Mouse (Mus musculus) skeletal muscle tissue, adult 2 months (tissue): Measurements from ENCODE around the gene Gm20388.

Experiments used
- DNase-seq: peaks from one replicate; pipeline ENCODE4 v3.0.0-alpha.2; 2012; ENCODE audit warnings: low read depth, low spot score

Gm20388 gene

GRCm38 (mm10) chr8:123715916-123716592 lies 3805.4 kb downstream of the Gm20388 start:
- no peak for DNase-seq

DNA sequence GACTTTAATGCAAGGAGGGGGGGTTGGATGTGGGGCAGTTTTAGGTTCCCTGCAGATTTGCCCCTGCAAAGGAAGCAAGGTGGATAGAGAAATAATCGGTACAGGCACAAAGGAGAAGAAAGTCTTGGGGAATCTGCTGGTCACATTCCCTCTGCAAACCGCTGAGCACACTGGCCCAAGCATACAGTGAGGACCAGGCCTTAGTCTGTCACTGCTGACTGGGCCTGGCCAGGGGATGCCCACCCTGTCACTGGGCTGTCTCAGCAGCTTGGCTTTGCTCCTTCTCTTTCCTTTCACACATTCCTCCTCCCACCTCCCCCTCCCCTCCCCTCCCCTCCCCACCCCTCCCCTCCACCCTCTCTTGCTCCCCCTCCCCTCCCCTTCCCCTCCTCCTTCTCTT lies 3806.5 kb downstream of the Gm20388 start:
- DNase-seq, result no peak

DNA sequence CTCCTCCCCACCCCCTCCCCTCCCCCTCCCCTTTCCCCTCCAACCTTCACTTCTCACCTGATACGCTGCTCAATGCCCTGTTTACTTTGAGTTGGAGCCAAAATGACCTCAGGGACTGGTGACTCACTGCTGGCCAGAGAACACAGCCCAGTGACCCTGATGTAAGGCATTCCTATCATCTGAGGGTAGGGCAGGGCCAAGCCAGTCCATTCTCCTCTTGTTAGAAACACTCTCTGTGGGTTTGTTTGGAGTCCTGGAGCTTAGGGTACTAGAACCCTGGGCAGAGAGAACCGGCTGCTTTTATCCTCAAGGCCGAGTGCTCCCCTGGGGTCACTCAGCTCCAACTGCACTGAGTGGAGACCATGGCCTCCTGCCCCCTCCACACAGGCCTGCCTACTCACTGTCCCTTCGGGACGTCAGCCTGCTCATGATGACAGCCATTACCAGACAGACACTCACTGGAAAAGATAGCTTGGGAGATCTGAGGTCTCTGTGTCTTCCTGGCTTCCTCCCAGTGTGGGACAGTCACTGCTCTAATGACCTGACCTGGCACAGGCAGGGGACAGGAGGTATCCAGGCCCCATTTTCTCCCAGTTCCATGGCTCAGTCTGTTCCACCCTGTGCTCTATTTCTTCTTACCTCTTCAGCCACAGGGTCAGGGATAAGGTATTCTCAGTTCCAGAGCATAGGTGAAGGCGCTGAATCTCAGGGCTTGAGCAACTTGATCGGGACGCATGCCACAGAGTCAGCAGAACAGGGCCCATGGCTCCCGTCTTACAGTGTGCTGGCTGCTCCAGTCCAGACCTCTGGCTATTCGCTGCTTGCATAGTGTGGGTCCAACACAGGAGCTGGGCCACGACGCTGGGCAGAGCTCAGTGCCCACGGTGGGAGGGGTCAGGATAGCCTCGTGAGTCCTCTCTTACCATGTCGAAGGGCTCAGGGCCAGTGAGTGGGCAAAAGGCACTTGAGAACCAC lies 3807.2 kb downstream of the Gm20388 start:
- DNase-seq, result peak; percentile 49

GRCm38 (mm10) chr8:123718752-123719151 lies 3808.1 kb downstream of the Gm20388 start:
- no peak for DNase-seq

DNA sequence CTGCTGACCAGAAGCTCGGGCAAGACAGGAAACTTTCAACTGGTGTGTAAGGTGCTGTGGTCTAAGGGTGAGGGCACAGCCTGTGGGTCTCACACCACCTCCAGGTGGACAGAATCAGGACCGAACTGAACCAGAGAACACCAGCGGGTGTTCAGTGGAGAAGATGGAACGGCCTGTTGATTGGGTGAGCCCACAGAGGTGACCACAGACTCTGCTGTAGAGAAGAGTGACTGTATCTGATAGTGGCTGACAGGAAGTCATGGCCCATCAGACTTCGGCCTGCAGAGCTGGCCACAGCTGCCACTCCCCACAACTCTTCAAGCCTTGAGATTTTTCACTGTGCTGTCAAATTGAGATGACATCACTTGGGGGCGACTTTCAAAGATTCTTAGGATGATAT lies 3808.6 kb downstream of the Gm20388 start:
- DNase-seq, result no peak

DNA sequence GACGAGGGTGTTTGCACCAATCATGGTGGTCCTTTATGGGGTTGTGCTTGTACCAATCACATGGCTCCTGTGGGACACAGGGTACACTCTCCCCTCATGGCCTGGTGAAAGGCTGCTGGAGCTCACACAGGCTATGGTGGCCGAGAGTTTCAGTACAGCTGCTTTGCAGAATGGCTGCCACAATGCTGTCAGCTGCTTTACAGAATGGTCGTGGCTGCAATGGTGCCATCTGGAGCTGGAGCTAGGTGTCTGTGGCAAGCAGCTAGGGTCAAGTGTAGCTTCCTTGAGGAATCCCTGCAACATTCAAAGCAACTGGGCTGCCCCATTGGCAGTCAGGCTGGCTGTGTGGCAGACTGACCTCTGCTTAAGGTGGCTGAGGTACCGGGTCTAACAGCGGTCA lies 3809.2 kb downstream of the Gm20388 start:
- DNase-seq, result no peak

DNA sequence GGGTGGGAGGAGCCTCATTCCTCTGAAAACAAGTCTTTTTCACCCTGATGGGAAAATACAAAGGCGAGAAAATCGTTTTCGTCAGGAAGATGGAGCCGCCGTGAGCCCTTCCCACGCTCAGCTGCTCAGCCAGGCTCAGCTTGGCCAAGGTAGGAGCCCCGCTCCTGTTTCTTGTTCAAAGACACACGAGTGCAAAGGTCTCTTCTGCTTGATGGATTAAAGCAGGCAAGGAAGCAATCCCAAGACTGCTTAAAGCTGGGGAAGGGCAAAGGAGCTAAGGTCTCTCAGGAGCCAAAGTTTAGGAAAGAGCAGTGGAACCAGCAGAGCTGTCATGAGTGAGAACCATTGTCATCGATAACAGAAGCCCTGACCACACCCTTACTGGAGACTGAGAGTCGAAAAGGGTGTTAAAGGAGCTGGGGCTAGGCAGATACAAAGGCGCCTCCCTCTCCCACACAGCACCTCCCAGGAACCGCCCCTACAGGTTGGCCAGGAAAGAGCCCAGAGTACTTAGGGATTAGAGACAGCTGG lies 3809.9 kb downstream of the Gm20388 start:
- DNase-seq, result no peak

- DNase-seq, result no peak
Observed at GRCm38 (mm10) chr8:123722245-123722644, 3811.6 kb downstream of the Gm20388 start.

DNA sequence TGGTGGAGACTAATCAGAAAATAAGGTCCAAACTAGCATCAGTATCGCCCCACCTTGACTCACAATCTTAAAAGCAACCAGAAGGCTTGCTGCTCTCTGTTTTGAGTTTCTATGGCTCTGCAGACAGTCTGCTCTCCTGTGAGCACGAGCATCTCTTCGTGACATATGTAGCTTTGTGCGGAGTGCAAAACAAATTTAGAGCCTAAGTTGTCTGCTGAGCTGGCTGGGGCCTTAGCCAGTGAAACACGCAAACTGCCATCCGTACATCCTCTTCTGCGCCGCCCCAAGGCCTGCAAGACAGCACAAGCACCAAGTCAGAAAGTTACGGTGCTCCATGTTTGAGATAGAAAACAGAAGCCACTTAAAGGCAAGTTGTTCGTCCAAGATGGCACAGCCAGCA lies 3814.1 kb downstream of the Gm20388 start:
- no peak for DNase-seq

GRCm38 (mm10) chr8:123725261-123725660 lies 3814.6 kb downstream of the Gm20388 start:
- no peak for DNase-seq

- no peak for DNase-seq
Observed at GRCm38 (mm10) chr8:123726759-123727158, 3816.1 kb downstream of the Gm20388 start.

DNA sequence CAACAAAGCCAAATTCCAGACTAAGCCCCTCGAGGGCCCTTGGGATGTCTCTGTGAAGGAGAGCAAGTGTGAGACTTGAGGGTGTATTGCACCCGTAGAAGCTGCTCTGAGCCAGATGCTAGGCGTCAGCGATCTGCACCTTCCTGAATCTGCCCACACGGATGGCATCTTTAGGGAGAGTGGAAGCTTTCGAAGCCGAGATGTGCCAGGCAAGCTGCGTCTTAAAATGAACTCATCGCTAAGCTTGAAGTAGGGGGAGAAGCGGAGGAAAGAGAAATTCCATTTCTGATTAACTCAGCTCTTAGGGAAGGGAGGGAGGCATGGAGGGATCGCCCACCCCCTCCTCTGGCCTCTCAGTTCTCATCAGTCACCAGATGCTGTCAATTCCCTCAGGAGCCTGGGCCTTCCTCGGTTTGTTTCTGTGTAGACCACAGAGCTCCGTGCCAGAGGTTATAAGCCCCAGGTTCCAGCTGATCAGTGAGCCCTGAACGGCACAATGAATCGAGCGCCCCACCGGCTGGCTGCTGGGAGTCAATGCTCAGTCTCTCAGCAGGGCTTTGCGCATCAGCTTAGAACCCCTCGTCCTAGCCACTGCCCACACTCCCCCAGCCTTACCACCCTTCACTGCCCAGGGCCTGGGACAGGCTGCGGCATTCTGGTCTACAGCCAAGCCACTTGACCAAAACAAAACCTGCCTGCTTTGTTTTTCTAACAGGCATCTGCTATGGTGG lies 3818.6 kb downstream of the Gm20388 start:
- no peak for DNase-seq

- no peak for DNase-seq
Observed at GRCm38 (mm10) chr8:123729786-123730411, 3819.3 kb downstream of the Gm20388 start.

- no peak for DNase-seq
Observed at GRCm38 (mm10) chr8:123732332-123732731, 3821.7 kb downstream of the Gm20388 start.

GRCm38 (mm10) chr8:123734486-123734885 lies 3823.8 kb downstream of the Gm20388 start:
- DNase-seq, result no peak

GRCm38 (mm10) chr8:123736974-123737373 lies 3826.3 kb downstream of the Gm20388 start:
- peak; percentile 30 for DNase-seq

GRCm38 (mm10) chr8:123740263-123740662 lies 3829.6 kb downstream of the Gm20388 start:
- no peak for DNase-seq

DNA sequence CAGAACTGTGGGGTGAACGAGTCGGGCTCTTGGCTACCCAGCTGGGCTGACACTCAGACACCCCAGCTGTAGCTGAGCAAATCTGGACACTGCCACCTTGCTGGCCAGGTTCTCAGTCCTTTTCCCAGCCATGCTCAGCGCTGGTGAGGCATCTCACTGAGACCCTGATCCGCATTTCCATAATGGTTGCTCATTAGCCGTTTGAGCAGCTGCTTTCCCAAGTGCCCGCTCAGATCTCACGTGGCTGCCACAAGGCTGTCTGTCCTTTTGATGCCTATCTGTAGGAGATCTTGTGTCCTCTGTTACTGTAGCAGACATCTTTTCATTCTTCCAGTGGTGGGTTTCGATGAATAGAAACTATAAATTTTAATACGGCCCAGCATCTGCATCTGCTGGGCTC lies 3830.6 kb downstream of the Gm20388 start:
- DNase-seq, result no peak

DNA sequence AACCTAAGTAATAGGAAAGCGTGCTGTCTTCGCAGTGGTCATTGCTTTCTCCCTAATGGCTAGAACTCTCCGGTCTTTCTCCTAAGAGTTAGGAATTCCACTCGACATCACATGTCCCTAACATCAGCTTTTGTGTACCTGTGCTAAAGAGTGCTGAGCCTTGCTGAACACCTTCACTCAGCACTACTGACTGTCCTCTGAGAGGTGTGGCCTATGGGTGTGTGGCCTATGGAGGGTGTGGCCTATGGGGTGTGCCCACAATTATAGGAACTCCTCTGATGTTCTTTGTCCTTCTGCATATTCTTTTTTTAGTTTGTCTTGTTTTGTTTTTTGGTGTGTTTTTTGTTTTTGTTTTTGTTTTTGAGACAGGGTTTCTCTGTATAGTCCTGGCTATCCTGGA lies 3835.8 kb downstream of the Gm20388 start:
- no peak for DNase-seq

DNA sequence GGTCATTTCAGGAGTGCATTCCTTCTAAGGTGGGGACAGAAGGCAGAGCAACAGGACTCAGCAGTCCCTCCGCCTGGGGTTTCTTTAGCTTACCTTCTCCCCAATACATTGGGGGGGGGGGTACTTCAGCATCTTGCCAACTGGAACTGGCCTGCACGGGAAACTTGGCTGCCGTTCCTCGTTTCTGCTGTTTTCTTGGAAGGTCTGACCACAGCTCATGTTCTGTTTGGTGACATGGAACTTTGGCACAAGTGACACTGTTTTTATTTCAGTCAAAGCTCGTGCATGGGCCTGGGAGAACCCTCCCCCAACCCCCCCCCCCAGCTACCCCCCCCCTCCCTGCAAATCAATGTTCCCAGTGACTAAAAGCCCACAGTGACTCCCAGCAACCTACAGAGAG lies 3837.1 kb downstream of the Gm20388 start:
- DNase-seq, result peak; percentile 25

GRCm38 (mm10) chr8:123750171-123750693 lies 3839.6 kb downstream of the Gm20388 start:
- no peak for DNase-seq
